Mouse (Mus musculus): Measurements from ENCODE around the gene Mettl3.

Gene Mettl3

GRCm38 (mm10) chr14:52304644-52305271, at the start of gene Mettl3:
Gene Mettl3, minus strand, starts transcription at chr14:52305128.
- in situ Hi-C loops (cut with MboI, MseI) = loop anchor here (5.0 to 25.0 kb wide), 2 partner anchors 38 to 1883 kb away; no protein-coding TSS in a partner anchor

DNA sequence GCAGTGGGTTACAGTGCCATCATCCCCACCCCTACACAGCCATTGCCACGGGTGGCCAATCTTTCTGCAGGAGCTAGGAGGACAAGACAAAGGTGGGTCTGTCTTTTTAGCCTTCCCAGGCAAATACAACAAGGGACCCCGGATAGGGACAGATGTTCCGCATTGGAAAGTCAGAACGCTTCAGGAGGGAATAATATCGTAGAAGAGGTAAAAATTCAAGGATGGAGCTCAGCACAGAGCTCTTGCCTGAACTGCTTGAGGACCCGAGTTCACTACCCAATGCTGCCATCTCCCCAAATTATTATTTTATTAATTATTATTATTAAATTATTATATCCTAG, 34.6 kb upstream of the Mettl3 start:
- in situ Hi-C loops (cut with MboI, MseI) = no loop called here

- in situ Hi-C loops (cut with MboI, MseI) = no loop called here
Measured at GRCm38 (mm10) chr14:52338751-52339511, 34.0 kb upstream of the Mettl3 start.

- in situ Hi-C loops (cut with MboI, MseI) = no loop called here
Measured at GRCm38 (mm10) chr14:52332171-52332570, 27.2 kb upstream of the Mettl3 start.

DNA sequence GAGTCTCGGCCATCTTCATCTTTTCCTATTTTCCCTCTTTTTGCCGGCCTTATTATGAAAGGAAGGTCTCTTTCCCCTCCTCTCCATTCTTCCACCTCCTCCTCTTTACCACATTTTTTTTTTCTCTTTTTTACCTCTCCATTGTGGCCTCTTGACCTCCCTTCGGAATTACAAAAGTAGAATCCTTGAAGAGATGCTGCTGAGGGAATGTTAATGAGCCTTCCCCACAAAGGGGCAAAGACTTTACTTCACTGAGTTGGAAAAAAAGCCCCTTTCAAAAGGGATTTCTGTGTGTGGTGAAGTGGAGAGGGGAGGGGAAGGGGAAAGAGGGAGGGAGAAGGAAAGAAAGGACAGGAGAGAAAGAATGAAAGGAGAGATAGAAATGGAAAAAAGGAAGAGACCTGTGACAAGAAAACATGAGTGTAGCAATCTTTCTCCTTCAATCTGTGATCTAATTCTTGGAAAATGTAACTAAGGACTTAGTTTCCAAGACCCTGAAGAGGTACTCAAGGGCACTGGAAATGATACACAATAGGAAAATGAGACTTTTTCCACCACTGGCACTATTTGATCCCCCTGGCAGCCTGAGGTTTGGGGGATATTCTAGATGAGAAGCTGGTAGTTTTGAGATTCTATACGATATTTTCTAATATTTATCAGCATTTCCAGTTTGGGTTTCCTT, 26.3 kb upstream of the Mettl3 start:
- in situ Hi-C loops (cut with MboI, MseI) = no loop called here

GRCm38 (mm10) chr14:52327910-52328812, 23.2 kb upstream of the Mettl3 start, which contains the start of gene Sall2:
Gene Sall2, minus strand, starts transcription at chr14:52328762.
- in situ Hi-C loops (cut with MboI, MseI) = no loop called here

DNA sequence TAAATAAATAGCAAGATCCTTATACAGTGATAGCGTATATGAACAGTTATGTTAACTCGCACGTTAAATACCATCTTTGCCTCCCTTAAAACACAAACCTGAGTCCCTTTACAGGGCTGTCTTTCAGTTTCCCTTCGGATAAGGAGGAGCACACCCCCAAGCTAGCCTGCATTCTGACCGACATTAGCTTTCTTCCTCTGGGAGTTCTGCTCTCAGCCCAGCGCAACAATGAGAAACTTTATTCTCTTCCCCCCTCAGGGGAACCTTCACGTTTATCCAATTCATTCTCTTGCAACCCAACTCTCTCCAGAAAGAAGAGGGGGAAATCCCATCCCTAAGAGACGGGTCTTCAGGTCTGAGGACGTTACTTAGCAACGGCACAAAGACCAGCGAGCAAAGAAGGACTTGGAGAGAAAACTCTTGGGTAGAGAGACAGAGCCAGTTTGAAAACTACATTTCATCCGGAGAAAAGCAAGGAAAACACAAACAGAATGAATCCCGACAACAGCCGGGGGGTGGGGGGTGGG, 22.5 kb upstream of the Mettl3 start:
- in situ Hi-C loops (cut with MboI, MseI) = no loop called here

DNA sequence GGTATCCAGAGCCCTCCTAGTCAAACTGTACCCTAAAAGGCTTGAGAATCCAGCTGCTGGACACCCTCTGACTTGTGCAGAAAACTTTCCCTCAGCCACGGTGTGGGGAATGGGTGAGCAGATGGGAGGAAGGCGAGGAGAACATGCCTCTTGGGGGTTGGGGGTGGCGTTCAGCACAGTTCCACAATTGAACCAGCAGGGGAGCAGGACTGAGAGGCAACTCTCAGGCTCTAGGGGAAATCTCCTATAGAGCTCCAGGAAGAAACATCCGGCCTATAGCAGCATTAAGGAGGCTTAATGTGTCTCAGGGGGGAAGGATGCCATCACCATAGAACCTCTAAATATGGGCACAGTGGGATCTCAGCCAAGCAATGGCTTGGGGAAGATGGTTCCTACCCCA, 21.0 kb upstream of the Mettl3 start:
- in situ Hi-C loops (cut with MboI, MseI) = no loop called here

GRCm38 (mm10) chr14:52319361-52319760, 14.4 kb upstream of the Mettl3 start:
- in situ Hi-C loops (cut with MboI, MseI) = loop anchor here (25.0 kb wide), 1 partner anchor 1868 kb away; no protein-coding TSS in a partner anchor

DNA sequence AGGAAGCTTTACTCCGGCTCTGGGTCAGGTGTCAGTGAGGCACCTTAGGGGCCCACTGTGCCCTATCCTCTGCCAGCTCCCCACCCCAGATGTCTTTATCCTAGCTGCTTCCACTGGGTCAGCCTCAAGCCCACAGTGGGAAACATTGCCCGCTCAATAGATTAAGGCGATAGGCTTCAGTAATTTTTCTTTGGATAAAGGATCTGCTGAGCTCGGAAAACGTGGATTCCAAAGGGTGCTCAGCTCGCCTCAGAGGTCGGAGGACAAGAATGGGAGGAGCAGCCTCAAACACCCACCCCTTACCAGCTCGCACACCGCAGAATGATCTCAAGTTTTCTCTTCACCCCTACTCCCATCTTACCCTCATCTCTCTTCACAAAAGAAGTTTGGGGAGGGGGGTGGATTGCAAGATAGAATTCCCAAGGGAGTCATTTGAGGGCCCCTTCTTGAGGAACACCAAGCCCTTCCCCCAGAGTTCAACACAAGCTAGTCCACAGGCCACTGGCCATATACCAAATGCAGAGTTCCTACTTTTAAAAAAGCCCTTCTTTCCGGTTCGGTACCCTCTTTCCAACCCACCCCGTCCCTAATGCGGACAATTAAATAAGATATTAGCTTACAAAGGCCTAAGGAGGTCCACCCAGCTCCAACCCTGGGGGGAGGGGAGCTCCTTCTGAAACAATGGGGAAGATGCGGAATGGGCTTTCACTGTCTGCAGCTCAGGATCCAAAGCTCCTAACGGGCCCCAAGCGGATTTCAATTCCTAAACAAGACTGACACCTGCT, 11.7 kb upstream of the Mettl3 start:
- in situ Hi-C loops (cut with MboI, MseI) = loop anchor here (25.0 kb wide), 1 partner anchor 1871 kb away; no protein-coding TSS in a partner anchor

DNA sequence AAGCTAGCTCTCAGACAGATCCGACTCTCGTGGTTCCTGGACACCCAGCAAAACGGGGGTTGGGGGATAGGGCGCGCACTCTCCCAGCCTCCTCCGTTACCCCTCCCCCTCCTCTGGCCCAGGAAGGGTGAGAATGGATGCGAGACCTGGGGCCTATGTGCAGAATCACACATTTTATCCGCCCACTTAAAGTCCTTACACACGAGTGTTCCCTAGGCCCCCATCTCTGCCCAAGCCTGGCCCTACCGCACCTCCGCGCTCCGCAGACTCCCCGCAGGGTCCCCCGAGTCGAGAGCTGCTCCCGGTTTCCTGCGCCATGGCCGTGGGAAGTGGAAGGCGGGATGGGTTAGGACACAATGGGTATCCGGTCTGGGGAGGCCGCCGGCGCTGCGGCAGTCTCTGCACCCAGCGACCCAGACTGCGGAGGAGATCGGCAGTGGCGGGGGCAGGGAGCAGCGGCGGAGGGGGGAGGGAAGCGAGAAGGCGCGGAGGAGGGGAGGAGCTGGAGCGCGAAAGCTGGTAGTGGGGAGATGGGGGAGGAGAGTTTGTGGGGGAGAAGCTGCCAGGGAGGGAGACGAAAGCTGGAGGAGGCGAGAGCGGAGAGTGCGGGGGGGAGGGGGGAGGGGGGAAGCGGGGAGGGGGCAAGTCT, 11.0 kb upstream of the Mettl3 start:
- in situ Hi-C loops (cut with MboI, MseI) = loop anchor here (25.0 kb wide), 1 partner anchor 1871 kb away; no protein-coding TSS in a partner anchor

- in situ Hi-C loops (cut with MboI, MseI) = loop anchor here (25.0 kb wide), 1 partner anchor 1872 kb away; no protein-coding TSS in a partner anchor
Measured at GRCm38 (mm10) chr14:52315283-52315780, 10.4 kb upstream of the Mettl3 start.

- in situ Hi-C loops (cut with MboI, MseI) = loop anchor here (25.0 kb wide), 1 partner anchor 1873 kb away; no protein-coding TSS in a partner anchor
Measured at GRCm38 (mm10) chr14:52314808-52315150, 9.9 kb upstream of the Mettl3 start.

- in situ Hi-C loops (cut with MboI, MseI) = loop anchor here (25.0 kb wide), 1 partner anchor 1873 kb away; no protein-coding TSS in a partner anchor
Measured at GRCm38 (mm10) chr14:52313931-52314807, 9.2 kb upstream of the Mettl3 start.

GRCm38 (mm10) chr14:52310906-52311305, 6.0 kb upstream of the Mettl3 start:
- in situ Hi-C loops (cut with MboI, MseI) = loop anchor here (25.0 kb wide), 1 partner anchor 1876 kb away; no protein-coding TSS in a partner anchor

GRCm38 (mm10) chr14:52310343-52310742, 5.4 kb upstream of the Mettl3 start:
- in situ Hi-C loops (cut with MboI, MseI) = loop anchor here (25.0 kb wide), 1 partner anchor 1877 kb away; no protein-coding TSS in a partner anchor

GRCm38 (mm10) chr14:52306100-52306499, 1.2 kb upstream of the Mettl3 start:
- in situ Hi-C loops (cut with MboI, MseI) = loop anchor here (5.0 to 25.0 kb wide), 2 partner anchors 36 to 1881 kb away; no protein-coding TSS in a partner anchor

- in situ Hi-C loops (cut with MboI, MseI) = loop anchor here (25.0 kb wide), 1 partner anchor 1884 kb away; no protein-coding TSS in a partner anchor
Measured at GRCm38 (mm10) chr14:52303517-52303916, 1.4 kb downstream of the Mettl3 start.
